Mouse (Mus musculus) MEL (cell line): Measurements from ENCODE around the gene Cgnl1. TPM values are rescaled to one million over a fixed set of nuclear protein-coding genes. Genes with fewer than 3 reads are reported as not detected.

Source experiments
- DNase-seq: peaks from one replicate; pipeline ENCODE4 v3.0.0; 2011; ENCODE audit warnings: low read depth, low spot score
- H3K27ac ChIP-seq: 2 replicates; pipeline ENCODE4 v1.5.1; 2012; ENCODE audit warnings: low read depth, mild to moderate bottlenecking, control low read depth, low read length, moderate library complexity; ENCODE audit not compliant: control insufficient read depth
- H3K27me3 ChIP-seq, 2 experiments: fragments of 150-350 bp in 1 of 2; sonication (generic) in 1 of 2; 2 replicates each; pipeline ENCODE4 v1.6.1; 2012; ENCODE audit warnings: low read length in 2 of 2, mild to moderate bottlenecking in 2 of 2, improper control_type of control experiment in 1 of 2, moderate library complexity in 1 of 2; ENCODE audit not compliant: insufficient read depth in 2 of 2, control insufficient read depth in 1 of 2
- H3K36me3 ChIP-seq, 2 experiments: 2 replicates each; pipeline ENCODE4 v1.6.1; 2012 to 2014; ENCODE audit warnings: low read length in 2 of 2, improper control_type of control experiment in 1 of 2, inconsistent platforms in 1 of 2, mild to moderate bottlenecking in 1 of 2; ENCODE audit not compliant: insufficient read depth in 2 of 2, control insufficient read depth in 1 of 2
- H3K4me1 ChIP-seq, 2 experiments: fragments of 150-350 bp in 1 of 2; sonication (generic) in 1 of 2; 2 replicates each; pipeline ENCODE4 v1.6.1; 2012; ENCODE audit warnings: low read length in 2 of 2, improper control_type of control experiment in 1 of 2, mild to moderate bottlenecking in 1 of 2; ENCODE audit not compliant: insufficient read depth in 2 of 2, control insufficient read depth in 1 of 2
- H3K4me3 ChIP-seq, 2 experiments: fragments of 150-350 bp in 1 of 2; sonication (generic) in 1 of 2; 2 replicates each; pipeline ENCODE4 v1.5.1; 2012; ENCODE audit warnings: low read depth in 2 of 2, low read length in 2 of 2, mild to moderate bottlenecking in 2 of 2, moderate library complexity in 2 of 2, control low read depth in 1 of 2, improper control_type of control experiment in 1 of 2; ENCODE audit not compliant: control insufficient read depth in 1 of 2, insufficient read depth in 1 of 2
- H3K79me2 ChIP-seq: 2 replicates; pipeline ENCODE4 v1.6.1; 2012; ENCODE audit warnings: mild to moderate bottlenecking, low read length, moderate library complexity; ENCODE audit not compliant: control insufficient read depth, poor library complexity, insufficient read depth
- H3K9ac ChIP-seq: 2 replicates; pipeline ENCODE4 v1.6.1; 2012; ENCODE audit warnings: low read depth, mild to moderate bottlenecking, control low read depth, low read length, moderate library complexity; ENCODE audit not compliant: control insufficient read depth, poor library complexity, severe bottlenecking
- H3K9me3 ChIP-seq: fragments of 150-350 bp; sonication (generic); replicated peaks from 2 replicates; pipeline ENCODE4 v1.6.1; 2012; ENCODE audit warnings: mild to moderate bottlenecking, low read length, improper control_type of control experiment, moderate library complexity; ENCODE audit not compliant: insufficient read depth
- BHLHE40 ChIP-seq: IDR thresholded peaks from 2 replicates; pipeline ENCODE4 v1.6.1; 2012; ENCODE audit warnings: low read depth, mild to moderate bottlenecking, inconsistent platforms, low read length, improper control_type of control experiment, borderline replicate concordance
- CHD1 ChIP-seq: IDR thresholded peaks from 2 replicates; pipeline ENCODE4 v1.6.1; 2012; ENCODE audit warnings: low read depth, mild to moderate bottlenecking, inconsistent platforms, low read length, improper control_type of control experiment
- CHD2 ChIP-seq: IDR thresholded peaks from 2 replicates; pipeline ENCODE4 v1.6.1; 2011; ENCODE audit warnings: low read length, improper control_type of control experiment
- CTCF ChIP-seq, 3 experiments: IDR thresholded peaks in 2 of 3; conservative IDR thresholded peaks in 1 of 3; 2 replicates each; pipeline ENCODE4 v1.5.1; 2011 to 2012; ENCODE audit warnings: low read length in 3 of 3, low read depth in 2 of 3, mild to moderate bottlenecking in 2 of 3, improper control_type of control experiment in 1 of 3, inconsistent platforms in 1 of 3, mixed read lengths in 1 of 3, moderate library complexity in 1 of 3; ENCODE audit not compliant: control insufficient read depth in 1 of 3, insufficient read depth in 1 of 3, poor library complexity in 1 of 3, severe bottlenecking in 1 of 3
- ELF1 ChIP-seq: IDR thresholded peaks from 2 replicates; pipeline ENCODE4 v1.6.1; 2014; ENCODE audit warnings: low read depth, mild to moderate bottlenecking, inconsistent platforms, low read length, improper control_type of control experiment, moderate library complexity
- ETS1 ChIP-seq: IDR thresholded peaks from 2 replicates; pipeline ENCODE4 v1.6.1; 2012; ENCODE audit warnings: low read depth, mild to moderate bottlenecking, inconsistent platforms, low read length, improper control_type of control experiment, moderate library complexity
- GABPA ChIP-seq: IDR thresholded peaks from 2 replicates; pipeline ENCODE4 v1.6.1; 2012; ENCODE audit warnings: low read depth, mild to moderate bottlenecking, inconsistent platforms, low read length, improper control_type of control experiment, moderate library complexity
- GATA1 ChIP-seq: IDR thresholded peaks from 2 replicates; pipeline ENCODE4 v1.6.1; 2011; ENCODE audit warnings: low read depth, low read length, improper control_type of control experiment
- HCFC1 ChIP-seq: IDR thresholded peaks from 2 replicates; pipeline ENCODE4 v1.6.1; 2012; ENCODE audit warnings: low read depth, mild to moderate bottlenecking, inconsistent platforms, low read length, improper control_type of control experiment, moderate library complexity
- KAT2A ChIP-seq: conservative IDR thresholded peaks from 2 replicates; pipeline ENCODE4 v1.6.1; 2012; ENCODE audit warnings: low read depth, low read length, improper control_type of control experiment, inconsistent platforms
- MAX ChIP-seq: IDR thresholded peaks from 2 replicates; pipeline ENCODE4 v1.6.1; 2011; ENCODE audit warnings: low read length, improper control_type of control experiment
- NRF1 ChIP-seq: IDR thresholded peaks from 2 replicates; pipeline ENCODE4 v1.6.1; 2014; ENCODE audit warnings: low read depth, mild to moderate bottlenecking, inconsistent platforms, low read length, improper control_type of control experiment, moderate library complexity; ENCODE audit not compliant: poor library complexity, insufficient read depth, severe bottlenecking
- POLR2A ChIP-seq, 2 experiments: IDR thresholded peaks; 2 replicates each; pipeline ENCODE4 v1.6.1; 2011 to 2012; ENCODE audit warnings: low read length in 2 of 2, mild to moderate bottlenecking in 2 of 2, control low read depth in 1 of 2, improper control_type of control experiment in 1 of 2, low read depth in 1 of 2, moderate library complexity in 1 of 2; ENCODE audit not compliant: control insufficient read depth in 1 of 2, insufficient read depth in 1 of 2, poor library complexity in 1 of 2
- POLR2AphosphoS2 ChIP-seq: IDR thresholded peaks from 2 replicates; pipeline ENCODE4 v1.6.1; 2011; ENCODE audit warnings: low read length, improper control_type of control experiment
- POLR2AphosphoS5 ChIP-seq: IDR thresholded peaks from 2 replicates; pipeline ENCODE4 v1.6.1; 2012; ENCODE audit warnings: low read depth, borderline replicate concordance, mild to moderate bottlenecking, inconsistent platforms, low read length, moderate library complexity, mixed read lengths
- RAD21 ChIP-seq: IDR thresholded peaks from 2 replicates; pipeline ENCODE4 v1.6.1; 2011; ENCODE audit warnings: mild to moderate bottlenecking, low read depth, low read length, improper control_type of control experiment
- RCOR1 ChIP-seq: IDR thresholded peaks from 2 replicates; pipeline ENCODE4 v1.6.1; 2012; ENCODE audit warnings: low read depth, mild to moderate bottlenecking, inconsistent platforms, low read length, improper control_type of control experiment
- SMC3 ChIP-seq: IDR thresholded peaks from 2 replicates; pipeline ENCODE4 v1.6.1; 2011; ENCODE audit warnings: low read depth, low read length, improper control_type of control experiment
- TAL1 ChIP-seq: IDR thresholded peaks from 2 replicates; pipeline ENCODE4 v1.6.1; 2012; ENCODE audit warnings: mild to moderate bottlenecking, inconsistent platforms, low read length, moderate library complexity, mixed read lengths
- TCF12 ChIP-seq: IDR thresholded peaks from 2 replicates; pipeline ENCODE4 v1.6.1; 2014; ENCODE audit warnings: low read depth, mild to moderate bottlenecking, inconsistent platforms, low read length, improper control_type of control experiment, moderate library complexity
- UBTF ChIP-seq: IDR thresholded peaks from 2 replicates; pipeline ENCODE4 v1.6.1; 2012; ENCODE audit warnings: low read depth, mild to moderate bottlenecking, inconsistent platforms, low read length, improper control_type of control experiment, moderate library complexity, borderline replicate concordance; ENCODE audit not compliant: insufficient read depth
- USF1 ChIP-seq: IDR thresholded peaks from 2 replicates; pipeline ENCODE4 v1.6.1; 2014; ENCODE audit warnings: low read depth, mild to moderate bottlenecking, inconsistent platforms, low read length, improper control_type of control experiment, moderate library complexity
- ZC3H11A ChIP-seq: IDR thresholded peaks from 2 replicates; pipeline ENCODE4 v1.6.1; 2012; ENCODE audit warnings: low read depth, mild to moderate bottlenecking, inconsistent platforms, low read length, improper control_type of control experiment
- ZMIZ1 ChIP-seq: IDR thresholded peaks from 2 replicates; pipeline ENCODE4 v1.6.1; 2012; ENCODE audit warnings: low read depth, mild to moderate bottlenecking, inconsistent platforms, low read length, improper control_type of control experiment, moderate library complexity
- polyA plus RNA-seq, 2 experiments: library from polyadenylated mRNA; stranded (reverse) in 1 of 2; unstranded in 1 of 2; fragments of >175 nt in 1 of 2; fragments of >200 nt in 1 of 2; gene quantifications; 2 replicates each; pipeline versions ENCODE4 v1.2.1 to v1.2.4; 2012; ENCODE audit warnings: low replicate concordance in 2 of 2, low read depth in 1 of 2; ENCODE audit not compliant: insufficient read length in 2 of 2, insufficient read depth in 1 of 2, missing spikeins in 1 of 2
- total RNA-seq: library from RNA; depleted of rRNA; stranded (reverse); fragments of 300-350 nt; gene quantifications from 2 replicates; pipeline ENCODE4 v1.2.3, GENCODE M21; 2012

Cgnl1 gene
- total and polyA plus RNA-seq, 3 experiments: 0.19 to 0.70 TPM; not detected in 1

DNA sequence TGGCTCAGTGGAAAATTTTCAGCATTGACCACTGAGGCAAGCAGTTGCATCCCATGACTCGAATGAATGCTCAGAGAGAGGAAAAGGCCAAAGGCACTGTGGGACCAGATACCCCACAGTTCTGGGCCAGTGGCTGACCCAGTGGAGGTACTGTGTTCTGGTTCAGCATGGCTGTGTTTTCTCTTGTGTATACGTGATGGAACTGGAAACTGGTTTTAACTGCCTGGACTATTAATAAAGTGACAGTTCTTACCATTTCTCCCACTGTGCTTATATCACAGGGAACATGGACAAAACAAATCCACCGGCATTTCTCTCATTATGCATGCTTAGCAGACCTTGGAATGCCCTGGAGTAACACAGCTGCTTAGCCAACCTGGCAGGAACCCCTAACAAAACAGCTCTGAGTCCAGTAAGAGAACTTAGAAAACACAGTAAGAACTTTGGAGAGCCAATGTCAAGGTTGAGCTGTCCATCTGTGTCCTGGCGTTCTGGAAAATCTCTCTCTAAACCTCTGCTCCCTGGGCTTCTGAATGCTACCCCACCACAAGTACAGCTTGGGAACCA lies 131.0 kb downstream of the Cgnl1 start:
- Histone ChIP-seq H3K4me3 (no peak overlapping the region), H3K4me1 (no peaks in the 10 kb centered on the region), H3K9ac (no peak overlapping the region), H3K36me3 (no peaks in the 10 kb centered on the region), H3K79me2 (no peaks in the 10 kb centered on the region), H3K27ac (no peak overlapping the region), H3K9me3 (no peaks in the 10 kb centered on the region), H3K27me3 (peaks cover 2% of the 10 kb centered on the region in 2 experiments; a peak in 3 of 4 replicates)
- DNase-seq: no peak
- TF ChIP-seq KAT2A: no peak
- TF ChIP-seq ETS1: no peak
- TF ChIP-seq POLR2A (IDR thresholded peaks at IDR 0.05; ENCODE audit: control insufficient read depth in 1 of 2, insufficient read depth in 1 of 2, low read depth in 1 of 2, low read length in 2 of 2, poor library complexity in 1 of 2): no peak
- no peak for TF ChIP-seq POLR2AphosphoS5
- no peak for TF ChIP-seq MAX
- no peak for TF ChIP-seq ZC3H11A
- TF ChIP-seq GATA1: no peak
- no peak for TF ChIP-seq CHD1
- no peak for TF ChIP-seq CTCF (IDR thresholded peaks at IDR 0.05 in 2 of 3, conservative IDR thresholded peaks at IDR 0.05 in 1 of 3; ENCODE audit: control insufficient read depth in 1 of 3, insufficient read depth in 1 of 3, low read depth in 2 of 3, low read length in 3 of 3, poor library complexity in 1 of 3, severe bottlenecking in 1 of 3)
- no peak for TF ChIP-seq USF1
- TF ChIP-seq POLR2AphosphoS2: no peak
- no peak for TF ChIP-seq GABPA
- no peak for TF ChIP-seq ELF1
- TF ChIP-seq UBTF: no peak
- TF ChIP-seq RAD21: no peak
- no peak for TF ChIP-seq TCF12
- no peak for TF ChIP-seq RCOR1
- no peak for TF ChIP-seq SMC3

DNA sequence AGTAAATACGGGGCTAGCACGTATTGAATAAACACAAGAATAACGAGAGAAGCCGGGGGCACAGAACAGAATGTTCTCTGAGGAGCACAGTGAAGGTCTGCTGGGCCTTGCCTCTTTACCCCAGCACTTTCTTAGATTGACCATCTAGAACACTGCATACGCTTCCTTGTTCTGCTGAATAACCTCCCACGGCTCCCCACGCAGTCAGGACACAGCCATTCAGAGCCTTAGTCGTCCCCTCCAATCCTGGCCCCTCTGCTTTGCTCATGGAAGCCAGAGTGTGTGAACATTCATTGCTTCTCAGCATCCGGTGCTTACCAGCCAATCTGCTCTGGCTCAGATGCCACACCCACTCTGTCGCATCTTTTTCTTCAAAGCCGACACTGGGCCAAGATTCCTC lies 133.2 kb downstream of the Cgnl1 start:
- peaks cover 2 to 4% of the 10 kb centered on the region in 2 experiments; a peak in 3 of 4 replicates for H3K27me3 ChIP-seq
- TF ChIP-seq BHLHE40: no peak
- no peak for TF ChIP-seq TAL1
- no peak for TF ChIP-seq HCFC1
- TF ChIP-seq POLR2AphosphoS5: no peak
- TF ChIP-seq NRF1: no peak
- TF ChIP-seq GABPA: no peak
- TF ChIP-seq CHD2: no peak
- TF ChIP-seq ZMIZ1: no peak
- H3K4me1 ChIP-seq: no peaks in the 10 kb centered on the region
- H3K4me3 ChIP-seq: no peak overlapping the region
- H3K27ac ChIP-seq: no peak overlapping the region
- no peaks in the 10 kb centered on the region for H3K9me3 ChIP-seq
- no peaks in the 10 kb centered on the region for H3K79me2 ChIP-seq
- DNase-seq: no peak
- no peaks in the 10 kb centered on the region for H3K36me3 ChIP-seq
- no peak overlapping the region for H3K9ac ChIP-seq
